Mouse (Mus musculus) hindbrain, embryonic 16.5 days (tissue): ENCODE measurements around the gene Chd2. TPM values are rescaled to one million over a fixed set of nuclear protein-coding genes. Genes with fewer than 3 reads are reported as not detected.
"Not testable (repeated sequence)": the region's sequence is repeated elsewhere in the genome, so short reads cannot be mapped to it uniquely, and the experiment has no call there.

Source experiments
- ATAC-seq: fragments of 200-750 bp; cut with Nextera tagmentation; 2 replicates; pipeline ENCODE4 v1.8.0; 2017; ENCODE audit warnings: moderate TSS enrichment, moderate library complexity
- H3K27ac ChIP-seq: fragments of 300-500 bp; sonication (generic); 2 replicates; pipeline ENCODE4 v1.5.1; 2014; ENCODE audit warnings: low read depth, mild to moderate bottlenecking, control low read depth, low read length, moderate library complexity
- H3K27me3 ChIP-seq: fragments of 300-500 bp; sonication (generic); replicated peaks from 2 replicates; pipeline ENCODE4 v1.6.1; 2014; ENCODE audit warnings: low read length; ENCODE audit not compliant: control insufficient read depth, insufficient read depth
- H3K36me3 ChIP-seq: fragments of 300-500 bp; sonication (generic); 2 replicates; pipeline ENCODE4 v1.6.1; 2014; ENCODE audit warnings: mild to moderate bottlenecking, low read length, moderate library complexity, mixed read lengths; ENCODE audit not compliant: control insufficient read depth, insufficient read depth
- H3K4me1 ChIP-seq: fragments of 300-500 bp; sonication (generic); 2 replicates; pipeline ENCODE4 v1.6.1; 2014; ENCODE audit warnings: low read depth, low read length; ENCODE audit not compliant: control insufficient read depth, insufficient read depth
- H3K4me2 ChIP-seq: fragments of 300-500 bp; sonication (generic); 2 replicates; pipeline ENCODE4 v1.6.1; 2014; ENCODE audit warnings: mild to moderate bottlenecking, low read length, control low read depth, moderate library complexity
- H3K4me3 ChIP-seq: fragments of 300-500 bp; sonication (generic); 2 replicates; pipeline ENCODE4 v1.5.1; 2014; ENCODE audit warnings: mild to moderate bottlenecking, low read length, control low read depth, moderate library complexity
- H3K9ac ChIP-seq: fragments of 300-500 bp; sonication (generic); 2 replicates; pipeline ENCODE4 v1.6.1; 2014; ENCODE audit warnings: low read depth, mild to moderate bottlenecking, control low read depth, low read length, moderate library complexity
- H3K9me3 ChIP-seq: fragments of 300-500 bp; sonication (generic); 2 replicates; pipeline ENCODE4 v1.6.1; 2014; ENCODE audit warnings: mild to moderate bottlenecking, low read length, moderate library complexity; ENCODE audit not compliant: control insufficient read depth
- WGBS: fragments of 180-500 bp; shearing (Covaris S2); extraction: QIAGEN DNeasy Blood & Tissue Kit; methylation state at CpG from one replicate; pipeline ENCODE4 v1.1.7; 2014; 5-methylcytosine and 5-hydroxymethylcytosine counted together
- polyA plus RNA-seq: library from polyadenylated mRNA; unstranded; fragments of >200 nt; fragmentation: Nextera tagmentation; extraction: Ambion mirVana; gene quantifications from 2 replicates; pipeline ENCODE4 v1.2.1, GENCODE M21; 2015

The Chd2 gene
- polyA plus RNA-seq, 1 experiment from 2014 or later, result 35.3 TPM

DNA sequence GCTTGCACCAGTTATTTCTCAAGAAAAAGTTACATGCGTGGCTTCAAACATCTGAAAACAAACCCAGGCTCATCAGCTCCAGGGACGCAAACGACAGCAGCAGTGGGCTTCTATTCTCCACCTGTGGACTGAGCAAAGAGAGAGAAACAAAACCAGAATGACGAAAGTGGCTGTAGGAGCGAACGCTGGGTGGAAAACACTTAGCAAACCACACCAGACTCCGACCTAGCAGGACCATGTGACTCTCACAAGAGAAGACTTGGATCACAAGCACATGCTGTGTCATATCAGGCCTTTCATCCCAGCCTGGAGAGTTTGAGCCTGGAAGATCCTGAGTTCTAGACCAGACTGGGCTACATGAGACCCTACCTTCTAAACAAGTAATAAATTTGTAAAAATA is 41.8 kb upstream of the Chd2 start:
- Histone ChIP-seq H3K4me1 (peaks cover 9% of the 10 kb centered on the region; the same call in 1 of the 2 replicates), H3K36me3 (no peaks in the 10 kb centered on the region), H3K4me2 (no peak overlapping the region), H3K9ac (no peak overlapping the region), H3K27ac (no peak overlapping the region), H3K9me3 (no peaks in the 10 kb centered on the region), H3K4me3 (no peak overlapping the region), H3K27me3 (no peaks in the 10 kb centered on the region)
- 87% methylated on average over 7 of the region's 7 CpGs for WGBS
- ATAC-seq, result no peak

- H3K9me3 ChIP-seq, result no peaks in the 10 kb centered on the region
- no peaks in the 10 kb centered on the region for H3K27me3 ChIP-seq
- no peak overlapping the region for H3K9ac ChIP-seq
- H3K4me2 ChIP-seq, result no peak overlapping the region
- 69% methylated on average over 6 of the region's 6 CpGs for WGBS
- no peak overlapping the region for H3K27ac ChIP-seq
- ATAC-seq, result no peak
- H3K36me3 ChIP-seq, result no peaks in the 10 kb centered on the region
- H3K4me1 ChIP-seq, result peaks cover 9% of the 10 kb centered on the region; the same call in 1 of the 2 replicates
- H3K4me3 ChIP-seq, result no peak overlapping the region
Measured at GRCm38 (mm10) chr7:73581836-73582375, 40.3 kb upstream of the Chd2 start.

DNA sequence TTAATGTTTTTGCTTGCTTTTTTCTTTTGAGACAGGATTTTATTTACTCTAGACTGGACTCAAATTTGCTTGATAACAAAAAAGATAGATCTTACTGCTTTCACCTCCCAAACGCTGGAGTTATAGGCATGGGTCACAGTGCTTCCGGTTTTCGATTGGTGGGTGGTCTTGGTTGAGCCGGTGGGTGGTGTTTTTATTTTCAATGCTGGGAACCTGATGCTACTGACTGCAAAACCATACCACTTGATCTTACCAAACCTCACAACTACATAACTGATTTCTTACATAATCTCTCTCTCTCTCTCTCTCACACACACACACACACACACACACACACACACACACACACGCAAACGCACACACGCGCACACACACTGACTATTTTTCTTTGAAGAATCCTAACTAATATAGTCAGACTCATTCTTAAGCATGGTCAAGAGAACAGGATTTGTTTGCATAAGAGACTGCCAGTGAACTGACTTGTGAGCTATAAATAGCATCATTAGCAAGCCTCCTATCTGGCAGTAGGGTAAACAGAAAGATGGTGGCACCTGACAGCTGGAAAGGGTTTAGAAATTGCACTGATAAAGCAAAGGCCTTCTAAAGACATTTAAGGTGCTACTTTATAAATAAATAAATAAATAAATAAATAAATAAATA is 37.6 kb upstream of the Chd2 start:
- no peak overlapping the region for H3K4me2 ChIP-seq
- no peaks in the 10 kb centered on the region for H3K27me3 ChIP-seq
- no peaks in the 10 kb centered on the region for H3K36me3 ChIP-seq
- H3K27ac ChIP-seq, result no peak overlapping the region
- ATAC-seq, result no peak
- H3K4me1 ChIP-seq, result peaks cover 2% of the 10 kb centered on the region; the same call in 1 of the 2 replicates
- no peak overlapping the region for H3K4me3 ChIP-seq
- no peaks in the 10 kb centered on the region for H3K9me3 ChIP-seq
- H3K9ac ChIP-seq, result no peak overlapping the region
- 81% methylated on average over 8 of the region's 8 CpGs for WGBS

DNA sequence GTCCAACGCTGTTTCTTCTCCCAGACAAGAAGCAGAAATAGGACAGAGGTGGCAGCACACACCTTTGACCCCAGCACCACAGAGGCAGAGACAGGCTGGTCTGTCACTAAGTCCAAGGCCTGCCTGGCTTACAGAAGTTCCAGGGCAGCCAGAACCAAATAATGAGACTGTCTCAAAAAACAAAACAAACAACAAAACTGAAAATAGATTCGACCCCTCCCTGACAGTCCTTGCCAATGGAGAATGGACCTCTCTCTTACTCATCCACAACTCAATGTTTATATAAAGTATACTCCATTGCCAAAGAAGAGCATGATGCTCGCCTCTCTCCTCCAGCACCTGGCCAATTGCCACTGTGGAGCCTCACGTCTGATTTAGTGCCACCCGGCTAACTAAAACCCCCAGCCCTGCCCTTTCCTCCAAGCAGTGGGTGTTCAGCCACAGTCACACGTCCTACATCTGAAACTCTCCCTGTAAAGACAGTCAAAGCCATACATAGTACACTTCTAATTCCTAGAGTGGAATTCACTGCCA is 36.3 kb upstream of the Chd2 start:
- Histone ChIP-seq H3K4me2 (no peak overlapping the region), H3K27me3 (no peaks in the 10 kb centered on the region), H3K27ac (no peak overlapping the region), H3K9ac (no peak overlapping the region), H3K4me3 (no peak overlapping the region), H3K4me1 (no peaks in the 10 kb centered on the region), H3K36me3 (no peaks in the 10 kb centered on the region), H3K9me3 (no peaks in the 10 kb centered on the region)
- 79% methylated on average over 6 of the region's 6 CpGs for WGBS
- no peak for ATAC-seq

DNA sequence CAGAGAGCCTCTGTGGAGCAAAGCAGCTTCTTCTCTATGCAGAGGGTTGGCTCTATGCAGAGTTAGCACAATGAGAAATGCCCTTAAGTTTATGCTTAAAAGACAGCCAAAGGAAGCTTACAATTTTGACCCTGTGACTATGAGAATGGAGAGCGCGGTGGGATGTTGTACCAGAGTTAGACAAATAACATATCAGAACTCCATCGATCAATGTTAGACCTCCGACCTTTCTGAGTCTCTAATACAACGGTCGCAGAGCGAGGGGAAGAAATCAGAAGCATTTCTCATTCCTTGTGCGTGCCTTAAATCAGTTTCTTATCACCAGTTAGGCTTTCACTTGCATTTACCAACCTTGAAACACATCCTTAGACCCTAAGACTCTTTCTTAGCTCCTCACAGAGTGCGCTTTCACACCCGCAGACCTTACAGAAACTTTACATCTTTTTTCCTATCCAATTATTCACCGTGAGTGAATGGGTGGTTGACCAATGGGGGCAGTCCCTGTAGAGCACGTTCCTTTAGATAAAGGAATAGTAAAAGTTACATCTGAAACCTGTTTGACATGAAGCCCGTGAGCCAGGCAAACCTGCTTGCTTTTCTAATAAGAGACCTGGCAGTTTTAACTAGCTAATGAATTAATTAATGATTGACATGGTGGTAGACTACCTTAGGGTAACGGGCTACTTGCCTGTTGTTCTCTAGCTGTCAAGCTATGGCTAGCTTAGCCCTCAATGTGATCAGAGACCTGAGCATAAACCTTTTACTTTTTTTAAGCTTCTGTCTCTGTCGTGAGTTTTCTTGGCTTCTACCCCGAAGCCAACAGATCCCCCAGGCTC is 34.7 kb upstream of the Chd2 start:
- no peaks in the 10 kb centered on the region for H3K4me1 ChIP-seq
- no peaks in the 10 kb centered on the region for H3K27me3 ChIP-seq
- WGBS, result 58% methylated on average over 16 of the region's 16 CpGs
- H3K4me3 ChIP-seq, result no peak overlapping the region
- H3K36me3 ChIP-seq, result no peaks in the 10 kb centered on the region
- H3K4me2 ChIP-seq, result no peak overlapping the region
- ATAC-seq, result no peak
- H3K9me3 ChIP-seq, result no peaks in the 10 kb centered on the region
- H3K27ac ChIP-seq, result no peak overlapping the region
- H3K9ac ChIP-seq, result no peak overlapping the region

DNA sequence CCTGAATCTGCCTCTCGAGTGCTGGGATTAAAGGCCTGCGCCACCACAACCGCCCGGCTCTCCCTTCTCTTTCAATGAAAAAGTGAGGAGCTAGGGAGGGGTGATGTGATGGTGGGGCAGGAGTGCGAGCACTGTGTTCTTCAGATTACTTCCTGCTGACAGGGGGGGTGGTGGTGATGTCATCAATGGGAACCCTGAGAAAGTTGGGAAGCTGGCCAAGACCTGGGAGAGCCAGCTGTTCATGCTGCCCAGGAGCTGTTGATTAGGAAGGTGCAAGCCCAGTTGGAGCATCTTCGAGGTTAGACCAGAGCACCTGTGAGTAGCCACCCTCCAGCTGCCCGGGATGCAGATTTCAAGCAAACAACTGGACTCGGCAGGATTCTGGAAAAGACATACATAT is 33.6 kb upstream of the Chd2 start:
- H3K4me3 ChIP-seq, result no peak overlapping the region
- H3K9ac ChIP-seq, result no peak overlapping the region
- H3K27me3 ChIP-seq, result no peaks in the 10 kb centered on the region
- H3K4me2 ChIP-seq, result no peak overlapping the region
- no peak for ATAC-seq
- 60% methylated on average over 8 of the region's 8 CpGs for WGBS
- no peak overlapping the region for H3K27ac ChIP-seq
- no peaks in the 10 kb centered on the region for H3K9me3 ChIP-seq
- H3K36me3 ChIP-seq, result no peaks in the 10 kb centered on the region
- H3K4me1 ChIP-seq, result no peaks in the 10 kb centered on the region

- not testable (repeated sequence) for H3K27ac ChIP-seq, H3K9me3 ChIP-seq, H3K36me3 ChIP-seq, ATAC-seq, H3K4me1 ChIP-seq, H3K27me3 ChIP-seq, H3K4me2 ChIP-seq, H3K4me3 ChIP-seq, H3K9ac ChIP-seq
- WGBS, result 50% methylated on average over 3 of the region's 3 CpGs
Measured at GRCm38 (mm10) chr7:73574673-73575072, 33.0 kb upstream of the Chd2 start.

DNA sequence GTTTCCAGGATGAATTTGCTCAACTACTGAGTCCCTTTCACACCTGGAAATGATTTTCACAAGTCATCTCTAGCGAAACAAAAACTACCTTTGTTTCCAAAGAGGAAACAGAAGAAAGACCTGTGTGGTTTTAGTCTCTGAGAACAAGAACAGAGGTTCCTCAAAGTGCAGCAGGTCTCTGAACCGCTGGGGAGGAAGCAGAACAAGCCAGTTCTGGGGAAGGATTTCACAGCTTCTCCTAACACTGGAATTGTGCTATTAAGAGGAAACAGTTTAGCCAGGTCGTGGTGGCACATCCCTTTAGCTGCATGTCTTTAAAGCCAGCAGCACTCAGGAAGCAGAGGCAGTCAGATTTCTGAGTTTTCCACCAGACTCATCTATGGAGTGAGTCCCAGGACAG is 30.9 kb upstream of the Chd2 start:
- 77% methylated on average over 3 of the region's 3 CpGs for WGBS
- H3K27ac ChIP-seq, result no peak overlapping the region

DNA sequence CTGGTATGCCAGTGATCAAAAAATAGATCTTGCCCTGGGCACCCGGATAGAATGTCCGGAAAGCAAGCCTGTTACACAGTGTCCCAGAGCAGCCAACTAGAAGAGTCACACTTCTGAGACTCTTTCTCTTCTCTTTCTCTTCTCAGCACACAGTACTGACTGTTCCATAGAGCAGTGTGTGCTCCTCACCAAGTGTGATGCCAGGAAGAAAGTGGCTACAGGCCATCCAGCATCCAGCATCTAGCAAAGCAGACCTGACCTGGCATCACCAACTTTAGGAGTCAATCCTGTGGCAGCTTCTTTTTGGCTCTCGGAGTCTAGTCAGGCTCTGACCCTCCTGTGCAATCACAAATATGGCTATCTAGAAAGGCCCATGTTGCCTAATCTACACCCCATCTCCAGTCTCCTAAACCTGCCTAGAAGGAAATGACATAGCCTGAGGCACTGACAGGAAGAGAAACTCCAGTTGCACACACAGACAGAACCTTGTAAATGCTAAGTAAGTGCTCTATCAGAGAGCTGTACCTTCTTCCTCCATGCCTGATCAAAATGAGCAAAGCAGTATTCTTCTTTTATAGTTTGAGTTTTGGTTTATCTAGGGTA is 27.3 kb upstream of the Chd2 start:
- H3K4me2 ChIP-seq, result no peak overlapping the region
- H3K9me3 ChIP-seq, result no peaks in the 10 kb centered on the region
- no peak overlapping the region for H3K9ac ChIP-seq
- ATAC-seq, result no peak
- no peak overlapping the region for H3K4me3 ChIP-seq
- no peaks in the 10 kb centered on the region for H3K36me3 ChIP-seq
- 96% methylated on average over 3 of the region's 3 CpGs for WGBS
- no peak overlapping the region for H3K27ac ChIP-seq
- no peaks in the 10 kb centered on the region for H3K27me3 ChIP-seq
- H3K4me1 ChIP-seq, result no peaks in the 10 kb centered on the region

More for the DNA sequence above, 30.9 kb upstream of the Chd2 start:
- no peak overlapping the region for H3K4me3 ChIP-seq
- H3K27me3 ChIP-seq, result no peaks in the 10 kb centered on the region
- H3K36me3 ChIP-seq, result no peaks in the 10 kb centered on the region
- no peak overlapping the region for H3K4me2 ChIP-seq
- no peaks in the 10 kb centered on the region for H3K9me3 ChIP-seq
- H3K4me1 ChIP-seq, result no peaks in the 10 kb centered on the region
- no peak for ATAC-seq
- no peak overlapping the region for H3K9ac ChIP-seq
